Mouse (Mus musculus) liver, embryonic 14.5 days (tissue): ENCODE results near the gene Tenm2. TPM values are rescaled to one million over a fixed set of nuclear protein-coding genes. Genes with fewer than 3 reads are reported as not detected.

Experiments
- ATAC-seq: fragments of 200-750 bp; cut with Nextera tagmentation; 2 replicates; pipeline ENCODE4 v1.8.0; 2017; ENCODE audit warnings: moderate number of reproducible peaks, mild to moderate bottlenecking, moderate library complexity; ENCODE audit not compliant: insufficient read depth
- DNase-seq, 3 experiments: peaks; one replicate each; pipeline ENCODE4 v3.0.0-alpha.2; 2012 to 2013; ENCODE audit warnings: low read depth in 3 of 3, low spot score in 3 of 3
- H3K27ac ChIP-seq: fragments of 300-500 bp; sonication (generic); 2 replicates; pipeline ENCODE4 v1.5.1; 2014; ENCODE audit warnings: moderate library complexity, mild to moderate bottlenecking, control low read depth, inconsistent platforms
- H3K27me3 ChIP-seq: fragments of 300-500 bp; sonication (generic); 2 replicates; pipeline ENCODE4 v1.6.1; 2014; ENCODE audit warnings: mild to moderate bottlenecking, low read length, moderate library complexity; ENCODE audit not compliant: control insufficient read depth, insufficient read depth
- H3K36me3 ChIP-seq: fragments of 300-500 bp; sonication (generic); replicated peaks from 2 replicates; pipeline ENCODE4 v1.6.1; 2014; ENCODE audit warnings: low read depth; ENCODE audit not compliant: control insufficient read depth, insufficient read depth
- H3K4me1 ChIP-seq, 2 experiments: fragments of 200-500 bp in 1 of 2; fragments of 300-500 bp in 1 of 2; sonication (generic) in 1 of 2; replicated peaks; 2 replicates each; pipeline ENCODE4 v1.6.1; 2012 to 2014; ENCODE audit warnings: antibody characterized with exemption in 1 of 2, inconsistent platforms in 1 of 2, low read length in 1 of 2; ENCODE audit not compliant: control insufficient read depth in 2 of 2, insufficient read depth in 2 of 2
- H3K4me2 ChIP-seq: fragments of 300-500 bp; sonication (generic); 2 replicates; pipeline ENCODE4 v1.6.1; 2014; ENCODE audit warnings: low read depth, mild to moderate bottlenecking, control low read depth, moderate library complexity
- H3K4me3 ChIP-seq, 2 experiments: fragments of 200-500 bp in 1 of 2; fragments of 300-500 bp in 1 of 2; sonication (generic) in 1 of 2; 2 replicates each; pipeline ENCODE4 v1.5.1; 2012 to 2014; ENCODE audit warnings: low read depth in 2 of 2, low read length in 2 of 2, mild to moderate bottlenecking in 2 of 2, control low read depth in 1 of 2, inconsistent platforms in 1 of 2, moderate library complexity in 1 of 2; ENCODE audit not compliant: insufficient read depth in 1 of 2
- H3K9ac ChIP-seq: fragments of 300-500 bp; sonication (generic); replicated peaks from 2 replicates; pipeline ENCODE4 v1.6.1; 2014; ENCODE audit warnings: mild to moderate bottlenecking, control low read depth, moderate library complexity
- H3K9me3 ChIP-seq: fragments of 300-500 bp; sonication (generic); 2 replicates; pipeline ENCODE4 v1.6.1; 2016; ENCODE audit warnings: low read length, mixed read lengths; ENCODE audit not compliant: control insufficient read depth
- CTCF ChIP-seq: IDR thresholded peaks from 2 replicates; pipeline ENCODE4 v1.5.1; 2016; ENCODE audit warnings: antibody characterized with exemption, low read depth, control low read depth
- EP300 ChIP-seq: IDR thresholded peaks from 2 replicates; pipeline ENCODE4 v1.6.1; 2016; ENCODE audit warnings: antibody characterized with exemption, low read depth
- WGBS: fragments of 180-500 bp; shearing (Covaris S2); extraction: QIAGEN DNeasy Blood & Tissue Kit; methylation state at CpG from one replicate; pipeline ENCODE4 v1.1.7; 2014; ENCODE audit not compliant: insufficient replicate concordance; 5-methylcytosine and 5-hydroxymethylcytosine counted together
- polyA plus RNA-seq, 2 experiments: library from polyadenylated mRNA; depleted of rRNA in 1 of 2; stranded (reverse) in 1 of 2; unstranded in 1 of 2; fragments of >200 nt; fragmentation: Nextera tagmentation in 1 of 2; extraction: Ambion mirVana in 1 of 2; gene quantifications; 2 replicates each; pipeline versions ENCODE4 v1.2.1 to v1.2.3; 2012 to 2014

Tenm2 gene
- polyA plus RNA-seq, 2 experiments = 0.06 TPM; not detected in 1

- Histone ChIP-seq H3K27me3 (no peaks in the 10 kb centered on the region), H3K27ac (no peak overlapping the region), H3K4me3 (no peak overlapping the region), H3K4me1 (no peaks in the 10 kb centered on the region), H3K9me3 (no peaks in the 10 kb centered on the region), H3K36me3 (no peaks in the 10 kb centered on the region), H3K9ac (no peak overlapping the region), H3K4me2 (no peak overlapping the region)
- ATAC-seq (no peak), DNase-seq (no peak)
- TF ChIP-seq CTCF (no peak), EP300 (no peak)
- 54% methylated on average over 1 of the region's 1 CpGs for WGBS
These were observed 226.5 kb downstream of the Tenm2 start for GRCm38 (mm10) chr11:37009243-37009642.

- Histone ChIP-seq H3K27ac (no peak overlapping the region), H3K27me3 (no peaks in the 10 kb centered on the region), H3K9ac (no peak overlapping the region), H3K9me3 (no peaks in the 10 kb centered on the region), H3K36me3 (no peaks in the 10 kb centered on the region), H3K4me1 (no peaks in the 10 kb centered on the region), H3K4me2 (no peak overlapping the region), H3K4me3 (no peak overlapping the region)
- DNase-seq (no peak), ATAC-seq (no peak)
- 61% methylated on average over 3 of the region's 3 CpGs for WGBS
- TF ChIP-seq CTCF (no peak), EP300 (no peak)
These were observed 238.1 kb downstream of the Tenm2 start for GRCm38 (mm10) chr11:36997668-36998067.

GRCm38 (mm10) chr11:36990895-36991294 is 244.9 kb downstream of the Tenm2 start:
- Histone ChIP-seq H3K4me2 (no peak overlapping the region), H3K9ac (no peak overlapping the region), H3K9me3 (no peaks in the 10 kb centered on the region), H3K4me1 (no peaks in the 10 kb centered on the region), H3K27ac (no peak overlapping the region), H3K27me3 (no peaks in the 10 kb centered on the region), H3K36me3 (no peaks in the 10 kb centered on the region), H3K4me3 (no peak overlapping the region)
- DNase-seq (no peak), ATAC-seq (no peak)
- TF ChIP-seq EP300 = no peak
- TF ChIP-seq CTCF = no peak
- WGBS = 52% methylated on average over 3 of the region's 3 CpGs

GRCm38 (mm10) chr11:36988776-36989565 is 246.8 kb downstream of the Tenm2 start:
- H3K9ac ChIP-seq = no peak overlapping the region
- no peaks in the 10 kb centered on the region for H3K9me3 ChIP-seq
- 30% methylated on average over 5 of the region's 5 CpGs for WGBS
- H3K4me1 ChIP-seq = no peaks in the 10 kb centered on the region
- DNase-seq (no peak), ATAC-seq (no peak)
- H3K27ac ChIP-seq = no peak overlapping the region
- no peak for TF ChIP-seq CTCF
- H3K27me3 ChIP-seq = no peaks in the 10 kb centered on the region
- H3K4me3 ChIP-seq = no peak overlapping the region
- H3K4me2 ChIP-seq = no peak overlapping the region
- H3K36me3 ChIP-seq = no peaks in the 10 kb centered on the region

- Histone ChIP-seq H3K4me1 (no peaks in the 10 kb centered on the region), H3K4me3 (no peak overlapping the region), H3K4me2 (no peak overlapping the region), H3K9me3 (no peaks in the 10 kb centered on the region), H3K27me3 (no peaks in the 10 kb centered on the region), H3K27ac (no peak overlapping the region), H3K9ac (no peak overlapping the region), H3K36me3 (no peaks in the 10 kb centered on the region)
- 48% methylated on average over 2 of the region's 2 CpGs for whole genome bisulfite sequencing
- ATAC-seq = no peak
- TF ChIP-seq EP300 (no peak), CTCF (no peak)
- no peak for DNase-seq
These were observed 261.6 kb downstream of the Tenm2 start for GRCm38 (mm10) chr11:36974142-36974541.
